Mouse (Mus musculus) erythroblast, embryonic 14.5 days (primary cell): ENCODE results near the gene Prkg2.

Experiments
- GATA1 ChIP-seq: IDR thresholded peaks from 2 replicates; pipeline ENCODE4 v1.6.1; 2012; ENCODE audit warnings: low read length, inconsistent platforms, mixed read lengths
- TAL1 ChIP-seq: IDR thresholded peaks from 3 replicates; pipeline ENCODE4 v1.6.1; 2012; ENCODE audit warnings: low read length, inconsistent platforms, mixed read lengths

DNA sequence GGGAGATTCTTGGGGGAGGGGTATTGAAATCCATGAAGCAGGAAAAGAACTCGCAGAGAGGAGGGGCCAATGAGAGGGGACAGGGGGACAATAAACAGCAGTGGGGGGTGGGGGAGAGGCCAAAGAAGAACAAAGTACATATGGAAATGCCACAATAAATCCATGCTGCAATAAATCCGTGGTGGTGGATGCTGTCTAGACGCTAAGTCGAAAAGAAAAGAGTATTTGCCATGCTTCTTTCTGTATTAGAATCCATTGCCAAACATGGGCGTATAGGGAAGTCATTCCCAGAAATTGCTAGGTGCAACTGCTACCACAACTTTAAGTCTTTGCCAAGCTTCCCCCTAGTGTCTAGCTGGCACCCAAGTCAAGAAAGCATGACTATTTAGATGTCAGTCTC is 46.8 kb upstream of the Prkg2 start:
- no peak for TF ChIP-seq GATA1
- no peak for TF ChIP-seq TAL1
